Mouse (Mus musculus) C2C12 (cell line): ENCODE data around the gene B230118H07Rik. TPM values are rescaled to one million over a fixed set of nuclear protein-coding genes. Genes with fewer than 3 reads are reported as not detected.

Experiments
- H3K27me3 ChIP-seq: one replicate; pipeline ENCODE4 v1.6.1; 2011; ENCODE audit not compliant: control insufficient read depth, insufficient read depth, insufficient read length
- H3K36me3 ChIP-seq: one replicate; pipeline ENCODE4 v1.6.1; 2011; ENCODE audit not compliant: control insufficient read depth, insufficient read depth
- H3K4me3 ChIP-seq: one replicate; pipeline ENCODE4 v1.5.1; 2011; ENCODE audit warnings: mild to moderate bottlenecking, control low read depth; ENCODE audit not compliant: poor library complexity, insufficient read depth, severe bottlenecking
- H3K79me2 ChIP-seq: one replicate; pipeline ENCODE4 v1.6.1; 2011; ENCODE audit not compliant: control insufficient read depth, insufficient read depth
- H3K79me3 ChIP-seq: one replicate; pipeline ENCODE4 v1.6.1; 2011; ENCODE audit warnings: low read depth, control low read depth
- H3ac ChIP-seq: one replicate; pipeline ENCODE3; 2011; ENCODE audit warnings: low read depth; ENCODE audit not compliant: control insufficient read depth, insufficient read length
- CEBPB ChIP-seq: IDR thresholded peaks from one replicate; pipeline ENCODE4 v1.6.1; 2011; ENCODE audit warnings: low read depth, mild to moderate bottlenecking, control low read depth, moderate library complexity
- CTCF ChIP-seq: IDR thresholded peaks from one replicate; pipeline ENCODE4 v1.5.1; 2011; ENCODE audit not compliant: control insufficient read depth, insufficient read depth, insufficient read length
- FOSL1 ChIP-seq: IDR thresholded peaks from one replicate; pipeline ENCODE4 v1.8.0; 2011; ENCODE audit warnings: mild to moderate bottlenecking, low read length; ENCODE audit not compliant: poor library complexity, insufficient read depth, severe bottlenecking
- MAX ChIP-seq: IDR thresholded peaks from one replicate; pipeline ENCODE4 v1.6.1; 2011; ENCODE audit warnings: mild to moderate bottlenecking, control low read depth
- MYOD1 ChIP-seq: IDR thresholded peaks from one replicate; pipeline ENCODE4 v1.6.1; 2011; ENCODE audit warnings: low read depth; ENCODE audit not compliant: control insufficient read depth, insufficient read length
- MYOG ChIP-seq: IDR thresholded peaks from one replicate; pipeline ENCODE4 v1.6.1; 2011; ENCODE audit not compliant: control insufficient read depth, insufficient read length; ENCODE audit errors: extremely low read depth
- USF1 ChIP-seq: IDR thresholded peaks from one replicate; pipeline ENCODE4 v1.6.1; 2011; ENCODE audit warnings: low read depth, mild to moderate bottlenecking, control low read depth, moderate library complexity
- polyA plus RNA-seq: library from polyadenylated mRNA; unstranded; fragments of >200 nt; fragmentation: generic; extraction: Trizol; gene quantifications from one replicate; pipeline ENCODE4 v1.2.1, GENCODE M21; 2012; ENCODE audit warnings: missing spikeins

B230118H07Rik gene
- polyA plus RNA-seq, 1 experiment = 13.6 TPM

DNA sequence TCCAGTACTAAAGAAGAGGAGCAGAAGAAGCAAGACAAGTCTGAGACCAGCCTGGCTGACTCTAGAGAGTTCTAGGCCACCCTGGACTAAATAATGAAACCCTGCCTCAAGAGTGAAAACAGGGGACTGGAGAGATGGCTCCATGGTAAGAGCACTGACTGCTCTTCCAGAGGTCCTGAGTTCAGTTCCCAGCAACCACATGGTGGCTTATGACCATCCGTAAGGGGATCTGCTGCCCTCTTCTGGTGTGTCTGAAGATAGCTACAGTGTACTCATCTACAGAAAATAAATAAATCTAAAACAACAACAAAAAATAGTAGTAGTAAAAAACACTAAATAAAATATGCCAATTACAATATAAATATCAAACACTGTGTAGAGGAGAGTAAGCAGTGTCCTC lies 3.5 kb downstream of the B230118H07Rik start:
- no peaks in the 10 kb centered on the region for H3K36me3 ChIP-seq
- TF ChIP-seq FOSL1 (no peak), MAX (no peak), MYOG (no peak), CEBPB (no peak), MYOD1 (no peak), USF1 (no peak), CTCF (no peak)
- H3K4me3 ChIP-seq = no peak overlapping the region
- no peaks in the 10 kb centered on the region for H3K79me2 ChIP-seq
- H3ac ChIP-seq = no peak overlapping the region
- H3K27me3 ChIP-seq = peaks cover 32% of the 10 kb centered on the region
- H3K79me3 ChIP-seq = no peaks in the 10 kb centered on the region

DNA sequence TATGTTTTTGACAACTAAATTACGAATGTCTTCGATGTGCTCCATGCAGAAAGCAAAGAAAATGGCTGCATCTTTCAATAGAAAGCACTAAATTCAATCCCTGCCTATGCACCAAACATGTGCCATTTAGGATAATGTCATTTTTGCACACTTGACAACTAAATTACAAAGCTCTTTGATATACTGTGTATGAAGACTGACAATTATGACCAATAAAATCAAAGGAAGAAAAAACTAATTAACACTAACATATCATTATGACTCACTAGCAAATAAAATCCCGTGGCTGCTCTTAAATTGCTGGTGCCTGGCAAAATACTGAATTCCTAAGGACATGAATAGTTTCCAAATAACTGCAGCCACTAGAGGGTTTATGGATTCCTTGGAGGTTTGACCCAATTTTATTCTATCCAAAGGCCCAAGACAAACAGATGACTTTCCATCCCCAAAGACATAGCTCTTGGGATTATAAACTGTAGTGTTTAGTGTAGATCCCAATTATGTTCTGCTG lies 9.4 kb downstream of the B230118H07Rik start:
- no peaks in the 10 kb centered on the region for H3K79me3 ChIP-seq
- peaks cover 36% of the 10 kb centered on the region for H3K27me3 ChIP-seq
- no peak overlapping the region for H3ac ChIP-seq
- no peak overlapping the region for H3K4me3 ChIP-seq
- no peaks in the 10 kb centered on the region for H3K36me3 ChIP-seq
- no peaks in the 10 kb centered on the region for H3K79me2 ChIP-seq
- TF ChIP-seq CTCF (no peak), MYOG (no peak), FOSL1 (no peak), USF1 (no peak), MYOD1 (no peak), MAX (no peak), CEBPB (no peak)

DNA sequence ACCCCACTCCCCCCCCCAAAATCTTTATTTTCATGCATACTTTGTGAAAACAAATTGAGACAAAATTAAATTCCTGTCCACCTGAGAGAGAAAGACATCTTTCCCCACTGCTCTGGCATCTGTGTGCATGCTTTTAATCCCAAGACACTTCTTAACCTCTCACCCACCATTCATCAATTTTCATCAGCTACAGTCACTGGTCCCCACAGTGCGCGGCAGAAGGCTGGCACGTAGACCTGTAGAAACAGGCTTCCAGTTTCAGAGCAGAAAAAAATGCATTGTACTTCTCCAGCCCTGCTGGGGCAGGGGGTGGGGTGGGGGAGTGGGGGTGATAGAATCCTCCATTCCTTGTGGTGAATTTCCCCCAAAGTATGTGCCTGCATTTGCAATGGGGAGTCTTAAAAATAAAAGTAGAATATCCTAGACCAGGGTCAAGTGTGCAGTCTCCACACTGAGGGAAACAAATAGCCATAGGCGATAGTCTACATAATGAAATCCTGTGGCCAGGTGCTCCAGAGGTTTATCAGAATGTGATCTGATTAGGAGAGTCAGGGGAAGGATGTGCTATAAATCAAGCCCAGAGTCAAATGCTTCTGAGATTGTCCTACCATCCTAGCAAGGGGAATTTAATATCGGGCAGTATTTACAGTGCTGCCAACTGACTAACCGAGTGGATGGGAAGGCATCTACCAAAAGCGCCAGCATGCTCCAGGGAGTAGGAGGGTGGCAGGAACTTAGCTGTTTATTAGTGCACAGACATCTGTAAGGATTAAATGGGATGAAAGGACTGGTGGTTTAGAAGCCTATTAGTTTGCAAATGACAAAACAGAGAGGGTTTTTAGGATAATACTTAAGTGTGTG lies 10.1 kb downstream of the B230118H07Rik start:
- H3K4me3 ChIP-seq = no peak overlapping the region
- H3ac ChIP-seq = no peak overlapping the region
- TF ChIP-seq FOSL1 = no peak
- no peak for TF ChIP-seq MYOG
- TF ChIP-seq MYOD1 = no peak
- no peak for TF ChIP-seq MAX
- no peak for TF ChIP-seq CTCF
- no peak for TF ChIP-seq USF1
- no peak for TF ChIP-seq CEBPB
- H3K79me3 ChIP-seq = no peaks in the 10 kb centered on the region
- peaks cover 36% of the 10 kb centered on the region for H3K27me3 ChIP-seq
- no peaks in the 10 kb centered on the region for H3K79me2 ChIP-seq
- no peaks in the 10 kb centered on the region for H3K36me3 ChIP-seq

DNA sequence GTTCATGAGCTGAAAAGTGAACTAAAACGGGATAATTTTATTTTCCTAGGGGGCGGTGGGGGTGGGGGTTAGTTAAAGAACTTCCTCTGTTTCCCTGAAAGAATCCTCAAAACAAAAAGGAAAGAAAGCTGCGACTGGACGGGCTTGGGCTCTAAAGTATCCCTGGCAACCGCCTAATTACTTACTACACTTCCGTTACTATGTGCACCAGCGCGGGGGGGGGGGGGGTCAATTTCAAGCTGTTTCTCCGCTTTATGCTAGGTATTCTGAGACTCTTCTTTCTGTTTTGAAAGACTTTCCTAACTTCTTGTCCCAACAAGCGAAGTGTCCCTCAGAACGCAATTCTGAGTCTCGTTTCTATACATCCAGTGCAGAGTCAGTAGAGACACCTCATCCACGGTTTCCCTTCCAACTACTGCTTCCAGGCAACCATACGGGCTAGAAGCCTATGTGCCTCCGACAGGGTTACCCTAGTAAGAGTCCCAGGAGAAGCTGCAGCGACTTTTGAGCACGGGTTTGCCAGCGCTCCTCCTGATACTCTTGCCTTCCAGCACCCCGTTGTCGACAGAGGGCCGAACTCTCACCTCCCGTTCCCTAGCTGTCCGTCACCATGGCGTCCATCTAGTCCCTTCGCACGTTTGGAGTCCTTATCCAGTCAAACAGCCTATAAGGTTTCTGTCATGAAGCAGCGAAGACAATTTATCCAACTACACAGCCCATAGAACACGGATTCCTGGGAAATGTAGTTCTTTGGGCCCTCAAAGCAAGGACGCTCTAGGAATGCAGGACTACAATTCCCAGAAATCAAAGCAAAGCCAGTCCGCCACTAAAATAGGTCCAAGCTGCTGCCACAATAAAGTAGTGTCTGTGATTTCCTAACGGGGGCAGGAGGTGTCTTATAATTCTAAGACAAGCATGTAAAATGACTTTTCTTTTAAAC lies 20.8 kb downstream of the B230118H07Rik start:
- no peak for TF ChIP-seq FOSL1
- TF ChIP-seq MAX = peak; percentile 51

DNA sequence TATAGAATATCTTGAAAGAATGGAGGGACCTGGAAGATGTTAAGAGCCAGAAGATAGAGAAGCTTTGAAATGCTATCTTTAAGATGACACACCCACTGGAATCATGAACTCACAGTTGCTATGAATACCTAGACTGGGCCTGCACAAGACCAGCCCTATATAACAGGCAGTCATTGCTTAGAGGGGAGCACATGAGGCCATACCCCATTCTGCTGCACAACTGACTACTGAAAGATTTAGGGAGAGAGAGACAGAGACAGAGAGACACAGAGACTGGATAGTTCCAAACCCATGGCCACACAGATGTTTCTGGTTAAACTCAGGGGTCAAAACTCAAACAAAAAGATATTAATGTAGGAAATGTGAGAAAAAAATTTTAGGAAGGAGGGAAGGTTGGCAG lies 22.1 kb downstream of the B230118H07Rik start:
- Histone ChIP-seq H3ac (no peak overlapping the region), H3K4me3 (no peak overlapping the region), H3K27me3 (no peaks in the 10 kb centered on the region), H3K79me3 (no peaks in the 10 kb centered on the region), H3K79me2 (no peaks in the 10 kb centered on the region), H3K36me3 (no peaks in the 10 kb centered on the region)
- TF ChIP-seq CTCF = no peak
- no peak for TF ChIP-seq MAX
- no peak for TF ChIP-seq MYOG
- no peak for TF ChIP-seq FOSL1
- no peak for TF ChIP-seq CEBPB
- TF ChIP-seq USF1 = no peak
- TF ChIP-seq MYOD1 = no peak

More for the DNA sequence above, 20.8 kb downstream of the B230118H07Rik start:
- no peaks in the 10 kb centered on the region for H3K79me3 ChIP-seq
- H3K36me3 ChIP-seq = no peaks in the 10 kb centered on the region
- no peaks in the 10 kb centered on the region for H3K79me2 ChIP-seq
- H3K4me3 ChIP-seq = peak overlapping the region; percentile 38
- H3ac ChIP-seq = peak overlapping the region; percentile 83
- H3K27me3 ChIP-seq = no peaks in the 10 kb centered on the region
